Mouse (Mus musculus): ENCODE results near the gene Adamts17. TPM values are rescaled to one million over a fixed set of nuclear protein-coding genes. Genes with fewer than 3 reads are reported as not detected.

Gene Adamts17
- polyA plus RNA-seq, 1 experiment from 2014 or later = 3.3 TPM

DNA sequence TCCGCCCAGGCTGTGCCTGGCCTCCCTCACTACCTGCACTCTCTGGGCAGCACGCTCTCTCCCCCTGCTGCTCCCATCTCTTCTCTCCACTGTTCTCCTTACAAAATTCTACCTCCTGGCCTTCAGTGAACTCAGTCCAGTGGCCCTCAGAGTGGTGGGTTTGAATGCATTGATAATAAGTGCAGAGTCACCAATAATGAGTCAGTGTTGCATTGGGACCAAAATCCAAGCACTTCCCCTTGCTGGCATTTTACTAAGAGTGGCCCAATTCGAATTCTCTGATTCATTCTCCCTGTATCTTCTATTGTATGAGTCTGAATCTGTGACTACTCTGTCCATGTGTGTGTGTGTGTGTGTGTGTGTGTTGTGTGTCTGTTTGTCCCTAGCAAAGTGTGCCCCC is 32.7 kb upstream of the Adamts17 start:
- H3K4me3 ChIP-seq (ENCODE audit: low read length) = no peak overlapping the region

DNA sequence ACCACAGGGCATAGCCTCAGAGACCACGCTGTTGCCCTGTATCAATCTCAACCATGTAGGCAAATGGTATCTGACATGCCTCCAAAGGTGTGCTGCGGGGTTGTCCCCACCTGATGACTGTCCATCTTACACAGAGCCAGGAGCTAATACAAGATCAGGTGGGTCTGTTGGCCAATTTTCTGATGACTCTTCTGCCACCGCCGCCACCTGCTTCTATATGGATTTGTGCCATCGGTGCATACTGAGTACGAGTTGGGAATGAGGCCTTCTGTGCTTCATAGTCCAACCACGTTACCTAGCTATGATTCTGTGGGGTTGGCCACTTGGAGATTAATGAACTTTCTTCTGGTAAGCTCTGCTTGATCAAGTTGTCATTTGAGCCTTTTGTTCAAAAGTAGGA is 29.1 kb upstream of the Adamts17 start:
- WGBS = 96% methylated on average over 7 of the region's 7 CpGs
- H3K27ac ChIP-seq (ENCODE audit: low read depth, low read length) = no peak overlapping the region
- ATAC-seq = no peak

More for the DNA sequence above, 32.7 kb upstream of the Adamts17 start:
- Histone ChIP-seq H3K36me3 (ENCODE audit: control insufficient read depth, insufficient read depth, low read length) (no peaks in the 10 kb centered on the region), H3K9me3 (ENCODE audit: control insufficient read depth, low read length) (no peaks in the 10 kb centered on the region), H3K9ac (ENCODE audit: low read depth, low read length) (no peak overlapping the region), H3K27me3 (replicated peaks; ENCODE audit: control insufficient read depth, insufficient read depth, low read length) (no peaks in the 10 kb centered on the region), H3K4me1 (ENCODE audit: control insufficient read depth, insufficient read depth, low read depth, low read length) (no peaks in the 10 kb centered on the region), H3K27ac (ENCODE audit: low read depth, low read length) (no peak overlapping the region), H3K4me2 (ENCODE audit: low read length) (no peak overlapping the region)
- WGBS = 73% methylated on average over 3 of the region's 3 CpGs
- no peak for ATAC-seq

DNA sequence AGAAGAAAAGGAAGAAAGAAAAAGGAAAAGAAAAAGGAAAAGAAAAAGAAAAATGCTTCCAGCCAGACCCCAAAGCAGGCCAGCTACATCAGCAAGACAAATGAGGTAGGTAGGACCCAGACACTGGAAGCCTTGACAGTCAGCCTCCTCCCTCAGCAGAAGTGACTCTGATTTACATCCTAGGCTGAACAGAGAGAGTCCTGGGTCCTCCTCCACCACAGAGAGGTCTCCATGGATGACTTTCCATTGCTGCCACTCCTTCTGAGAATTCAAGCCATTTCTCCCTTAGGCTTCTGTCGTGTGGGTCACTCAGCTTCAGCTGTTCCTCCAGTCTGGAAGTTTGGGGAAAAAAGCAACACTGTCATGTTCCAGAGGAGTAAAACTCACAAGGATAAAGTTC is 28.2 kb upstream of the Adamts17 start:
- Histone ChIP-seq H3K9ac (ENCODE audit: low read depth, low read length) (no peak overlapping the region), H3K4me2 (ENCODE audit: low read length) (no peak overlapping the region), H3K4me3 (ENCODE audit: low read length) (no peak overlapping the region), H3K4me1 (ENCODE audit: control insufficient read depth, insufficient read depth, low read depth, low read length) (no peaks in the 10 kb centered on the region), H3K27ac (ENCODE audit: low read depth, low read length) (no peak overlapping the region), H3K36me3 (ENCODE audit: control insufficient read depth, insufficient read depth, low read length) (no peaks in the 10 kb centered on the region), H3K9me3 (ENCODE audit: control insufficient read depth, low read length) (no peaks in the 10 kb centered on the region), H3K27me3 (replicated peaks; ENCODE audit: control insufficient read depth, insufficient read depth, low read length) (no peaks in the 10 kb centered on the region)
- WGBS = 82% methylated on average over 1 of the region's 1 CpGs
- ATAC-seq = no peak

More for the DNA sequence above, 29.1 kb upstream of the Adamts17 start:
- Histone ChIP-seq H3K27me3 (replicated peaks; ENCODE audit: control insufficient read depth, insufficient read depth, low read length) (no peaks in the 10 kb centered on the region), H3K4me1 (ENCODE audit: control insufficient read depth, insufficient read depth, low read depth, low read length) (no peaks in the 10 kb centered on the region), H3K4me2 (ENCODE audit: low read length) (no peak overlapping the region), H3K9me3 (ENCODE audit: control insufficient read depth, low read length) (no peaks in the 10 kb centered on the region), H3K36me3 (ENCODE audit: control insufficient read depth, insufficient read depth, low read length) (no peaks in the 10 kb centered on the region), H3K9ac (ENCODE audit: low read depth, low read length) (no peak overlapping the region), H3K4me3 (ENCODE audit: low read length) (no peak overlapping the region)

DNA sequence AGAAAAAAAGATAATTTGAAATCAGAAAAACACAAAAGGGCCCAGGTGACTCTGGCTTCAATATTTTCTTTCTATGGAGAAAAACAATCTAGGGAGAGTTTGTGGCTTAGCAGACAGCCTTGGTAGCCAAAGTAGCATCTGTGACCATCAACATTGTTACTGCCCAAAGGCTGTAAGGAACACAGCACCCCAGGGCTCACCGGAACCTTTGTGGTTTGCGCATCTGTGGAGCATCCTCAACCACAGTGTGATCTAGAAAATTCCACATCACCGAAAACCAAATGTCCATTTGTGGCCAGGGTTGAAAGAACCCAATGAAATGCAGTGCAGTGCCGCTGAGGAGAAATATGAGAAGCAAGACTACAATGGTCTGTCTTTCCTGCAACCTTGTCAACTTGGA is 27.2 kb upstream of the Adamts17 start:
- Histone ChIP-seq H3K9me3 (ENCODE audit: control insufficient read depth, low read length) (no peaks in the 10 kb centered on the region), H3K36me3 (ENCODE audit: control insufficient read depth, insufficient read depth, low read length) (no peaks in the 10 kb centered on the region), H3K9ac (ENCODE audit: low read depth, low read length) (no peak overlapping the region), H3K27me3 (replicated peaks; ENCODE audit: control insufficient read depth, insufficient read depth, low read length) (no peaks in the 10 kb centered on the region), H3K27ac (ENCODE audit: low read depth, low read length) (no peak overlapping the region), H3K4me1 (ENCODE audit: control insufficient read depth, insufficient read depth, low read depth, low read length) (no peaks in the 10 kb centered on the region), H3K4me2 (ENCODE audit: low read length) (no peak overlapping the region), H3K4me3 (ENCODE audit: low read length) (no peak overlapping the region)
- WGBS = 89% methylated on average over 4 of the region's 4 CpGs
- ATAC-seq = no peak

DNA sequence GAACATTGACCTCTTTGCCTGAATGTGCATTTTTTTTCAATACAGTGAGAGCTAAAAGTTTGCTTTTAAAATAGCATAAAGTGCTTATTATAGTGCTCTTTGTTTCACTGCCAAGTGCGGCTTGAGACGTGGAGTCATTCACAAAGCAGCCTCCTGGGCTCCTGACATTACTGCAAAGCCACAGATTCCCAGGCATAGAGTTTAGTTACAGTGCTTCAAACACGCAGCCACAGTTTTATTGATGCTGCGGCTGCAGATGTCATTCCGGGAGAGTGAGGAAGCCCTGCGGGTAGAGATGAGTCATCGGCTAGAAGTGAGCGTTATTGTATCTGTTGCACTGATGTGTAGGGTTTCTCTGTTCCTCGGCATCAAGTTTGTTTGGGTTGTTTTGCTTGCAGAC is 26.8 kb upstream of the Adamts17 start:
- no peaks in the 10 kb centered on the region for H3K9me3 ChIP-seq (ENCODE audit: control insufficient read depth, low read length)
- 53% methylated on average over 9 of the region's 9 CpGs for WGBS
- no peaks in the 10 kb centered on the region for H3K4me1 ChIP-seq (ENCODE audit: control insufficient read depth, insufficient read depth, low read depth, low read length)
- no peak overlapping the region for H3K9ac ChIP-seq (ENCODE audit: low read depth, low read length)
- no peaks in the 10 kb centered on the region for H3K27me3 ChIP-seq (replicated peaks; ENCODE audit: control insufficient read depth, insufficient read depth, low read length)
- H3K27ac ChIP-seq (ENCODE audit: low read depth, low read length) = no peak overlapping the region
- no peak overlapping the region for H3K4me3 ChIP-seq (ENCODE audit: low read length)
- no peaks in the 10 kb centered on the region for H3K36me3 ChIP-seq (ENCODE audit: control insufficient read depth, insufficient read depth, low read length)
- H3K4me2 ChIP-seq (ENCODE audit: low read length) = no peak overlapping the region
- ATAC-seq = no peak

DNA sequence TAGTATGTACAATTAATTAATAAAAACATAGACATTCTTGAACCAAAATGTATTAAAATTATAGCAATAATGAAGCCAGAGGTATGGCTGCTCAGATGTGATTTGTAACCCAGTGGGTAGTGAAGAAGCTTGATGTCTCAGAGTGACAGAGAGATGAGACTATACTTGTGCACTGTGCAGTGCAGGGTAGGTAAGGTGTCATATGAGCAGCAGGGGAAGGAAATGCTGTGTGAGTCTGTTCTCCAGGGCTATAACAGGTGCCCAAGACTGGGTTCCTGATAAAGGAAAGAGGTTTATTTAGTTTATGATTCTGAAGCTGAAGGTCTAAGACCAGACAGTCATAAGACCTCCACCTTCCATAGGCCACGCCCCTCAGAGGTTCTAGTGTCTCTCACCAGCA is 26.4 kb upstream of the Adamts17 start:
- no peak for ATAC-seq
- 50% methylated on average over 1 of the region's 1 CpGs for WGBS
- no peak overlapping the region for H3K27ac ChIP-seq (ENCODE audit: low read depth, low read length)
- no peak overlapping the region for H3K4me2 ChIP-seq (ENCODE audit: low read length)
- no peak overlapping the region for H3K9ac ChIP-seq (ENCODE audit: low read depth, low read length)
- no peak overlapping the region for H3K4me3 ChIP-seq (ENCODE audit: low read length)
- H3K36me3 ChIP-seq (ENCODE audit: control insufficient read depth, insufficient read depth, low read length) = no peaks in the 10 kb centered on the region
- H3K9me3 ChIP-seq (ENCODE audit: control insufficient read depth, low read length) = no peaks in the 10 kb centered on the region
- no peaks in the 10 kb centered on the region for H3K4me1 ChIP-seq (ENCODE audit: control insufficient read depth, insufficient read depth, low read depth, low read length)
- no peaks in the 10 kb centered on the region for H3K27me3 ChIP-seq (replicated peaks; ENCODE audit: control insufficient read depth, insufficient read depth, low read length)

DNA sequence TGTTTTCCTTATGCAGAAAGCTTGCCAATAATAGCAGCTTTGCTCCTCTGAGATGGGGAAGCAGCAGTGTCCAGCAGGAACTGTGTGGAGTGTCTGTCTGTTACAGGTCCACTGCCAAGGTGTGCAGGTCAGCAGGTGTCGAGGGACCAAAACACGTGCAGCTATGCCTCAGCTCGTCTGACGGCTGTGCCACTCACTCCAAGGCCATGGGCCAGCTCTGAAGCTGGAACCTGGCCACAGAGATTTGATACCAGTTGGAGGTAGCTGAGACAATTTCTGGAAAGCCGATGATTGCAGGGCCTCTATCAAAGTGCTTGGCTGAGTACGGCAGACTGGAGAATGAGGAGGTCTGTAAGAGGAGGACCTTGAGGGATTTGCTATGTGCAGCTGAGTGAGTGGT is 24.0 kb upstream of the Adamts17 start:
- H3K9ac ChIP-seq (ENCODE audit: low read depth, low read length) = no peak overlapping the region
- no peaks in the 10 kb centered on the region for H3K27me3 ChIP-seq (replicated peaks; ENCODE audit: control insufficient read depth, insufficient read depth, low read length)
- no peak overlapping the region for H3K4me3 ChIP-seq (ENCODE audit: low read length)
- 86% methylated on average over 6 of the region's 6 CpGs for WGBS
- no peaks in the 10 kb centered on the region for H3K4me1 ChIP-seq (ENCODE audit: control insufficient read depth, insufficient read depth, low read depth, low read length)
- H3K27ac ChIP-seq (ENCODE audit: low read depth, low read length) = no peak overlapping the region
- H3K9me3 ChIP-seq (ENCODE audit: control insufficient read depth, low read length) = no peaks in the 10 kb centered on the region
- H3K36me3 ChIP-seq (ENCODE audit: control insufficient read depth, insufficient read depth, low read length) = no peaks in the 10 kb centered on the region
- no peak overlapping the region for H3K4me2 ChIP-seq (ENCODE audit: low read length)
- ATAC-seq = no peak

DNA sequence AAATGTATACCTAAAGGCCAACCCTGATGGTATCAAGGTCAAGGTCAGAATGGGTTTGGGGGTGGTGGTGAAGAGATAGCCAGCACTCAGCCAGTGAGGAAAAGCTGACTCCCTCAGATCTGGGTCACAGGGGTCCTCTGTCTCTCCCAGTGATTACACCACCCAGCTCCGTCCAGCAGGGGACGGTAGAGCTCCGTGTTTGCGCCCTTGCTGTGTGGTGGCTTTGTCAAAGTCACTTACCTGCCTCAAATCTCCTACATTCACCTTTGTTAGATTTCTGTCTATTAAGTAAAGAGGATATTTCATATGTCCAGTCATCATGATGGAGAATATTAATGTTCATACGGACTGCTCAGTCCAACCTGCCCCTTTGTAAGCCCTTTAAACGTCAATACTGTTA is 19.5 kb upstream of the Adamts17 start:
- Histone ChIP-seq H3K4me3 (ENCODE audit: low read length) (no peak overlapping the region), H3K27me3 (replicated peaks; ENCODE audit: control insufficient read depth, insufficient read depth, low read length) (no peaks in the 10 kb centered on the region), H3K9me3 (ENCODE audit: control insufficient read depth, low read length) (no peaks in the 10 kb centered on the region), H3K27ac (ENCODE audit: low read depth, low read length) (no peak overlapping the region), H3K36me3 (ENCODE audit: control insufficient read depth, insufficient read depth, low read length) (no peaks in the 10 kb centered on the region), H3K4me2 (ENCODE audit: low read length) (no peak overlapping the region), H3K9ac (ENCODE audit: low read depth, low read length) (no peak overlapping the region), H3K4me1 (ENCODE audit: control insufficient read depth, insufficient read depth, low read depth, low read length) (no peaks in the 10 kb centered on the region)
- no peak for ATAC-seq
- 27% methylated on average over 6 of the region's 6 CpGs for WGBS

DNA sequence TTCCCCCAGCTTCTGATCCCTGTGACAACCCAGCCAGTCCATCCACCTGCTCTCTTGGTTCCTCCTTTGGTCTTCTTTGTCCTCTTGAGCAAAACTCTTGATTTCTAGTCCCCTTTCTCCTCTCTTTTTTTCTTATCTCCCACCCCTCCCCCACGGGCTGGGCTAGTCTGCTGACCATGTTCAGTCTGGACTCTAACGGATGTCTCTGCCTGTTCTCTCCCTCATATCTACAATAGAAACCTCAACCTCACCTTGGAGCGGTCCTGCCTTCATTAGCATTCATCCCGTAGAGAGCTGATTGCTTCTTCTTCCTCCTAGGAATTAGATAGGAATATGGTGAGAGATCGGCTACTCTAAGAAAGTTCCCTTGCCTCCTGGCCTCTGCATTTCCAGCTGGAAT is 8.7 kb upstream of the Adamts17 start:
- no peak overlapping the region for H3K27ac ChIP-seq (ENCODE audit: low read depth, low read length)
- no peaks in the 10 kb centered on the region; the same call in 1 of the 2 replicates for H3K4me1 ChIP-seq (ENCODE audit: control insufficient read depth, insufficient read depth, low read depth, low read length)
- no peak overlapping the region for H3K4me2 ChIP-seq (ENCODE audit: low read length)
- no peaks in the 10 kb centered on the region for H3K9me3 ChIP-seq (ENCODE audit: control insufficient read depth, low read length)
- no peak overlapping the region for H3K9ac ChIP-seq (ENCODE audit: low read depth, low read length)
- 75% methylated on average over 5 of the region's 5 CpGs for WGBS
- H3K36me3 ChIP-seq (ENCODE audit: control insufficient read depth, insufficient read depth, low read length) = no peaks in the 10 kb centered on the region
- no peak overlapping the region for H3K4me3 ChIP-seq (ENCODE audit: low read length)
- no peaks in the 10 kb centered on the region for H3K27me3 ChIP-seq (replicated peaks; ENCODE audit: control insufficient read depth, insufficient read depth, low read length)
- no peak for ATAC-seq

DNA sequence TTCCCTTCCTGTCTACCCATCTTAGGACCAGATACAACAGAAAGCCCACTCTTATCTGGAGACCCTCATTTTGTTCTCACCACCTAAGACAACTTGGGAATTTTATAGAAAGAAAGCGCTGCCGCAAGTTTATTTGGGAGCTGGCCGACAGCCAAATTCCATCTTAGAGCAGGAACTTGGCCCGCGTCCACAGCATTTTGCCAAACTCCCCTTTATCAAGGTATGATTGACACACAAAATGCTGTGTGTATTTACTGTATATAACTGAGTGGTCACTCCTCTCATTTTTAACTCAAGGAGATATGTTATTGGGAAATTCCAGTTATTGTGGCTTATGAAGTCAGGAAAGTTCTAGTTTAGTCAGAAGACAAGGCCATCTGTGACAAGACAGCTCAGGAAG is 8.2 kb upstream of the Adamts17 start:
- H3K27me3 ChIP-seq (replicated peaks; ENCODE audit: control insufficient read depth, insufficient read depth, low read length) = no peaks in the 10 kb centered on the region
- no peak for ATAC-seq
- H3K4me2 ChIP-seq (ENCODE audit: low read length) = no peak overlapping the region
- WGBS = 54% methylated on average over 5 of the region's 5 CpGs
- no peak overlapping the region for H3K9ac ChIP-seq (ENCODE audit: low read depth, low read length)
- H3K4me3 ChIP-seq (ENCODE audit: low read length) = no peak overlapping the region
- no peaks in the 10 kb centered on the region for H3K36me3 ChIP-seq (ENCODE audit: control insufficient read depth, insufficient read depth, low read length)
- H3K4me1 ChIP-seq (ENCODE audit: control insufficient read depth, insufficient read depth, low read depth, low read length) = no peaks in the 10 kb centered on the region; the same call in 1 of the 2 replicates
- H3K27ac ChIP-seq (ENCODE audit: low read depth, low read length) = no peak overlapping the region
- H3K9me3 ChIP-seq (ENCODE audit: control insufficient read depth, low read length) = no peaks in the 10 kb centered on the region
